In genomic region chr4:155283585-155283984, GRCm38 (mm10) we compare ENCODE assay signal across 8 mouse cellular contexts. TPM values are rescaled to one million over a fixed set of nuclear protein-coding genes. Genes with fewer than 3 reads are reported as not detected.
A peak's percentile ranks its signal among the peaks of the same experiment; 100 is the strongest.
DNase-seq lines count a peak whose midpoint lies in the region; ATAC-seq and TF ChIP-seq lines count a peak whose summit lies in the region.
"Had no signal": no experiment of that assay in that cellular context is flagged by ENCODE, and none has a peak within 500 bp of the region (broad histone marks: within the 10 kb centered on the region; RNA-seq: fewer than 3 reads in every experiment).

No protein-coding gene starts in this region.

- H3K9me3 ChIP-seq in embryonic facial prominence, embryonic 11.5 days (replicated peaks; ENCODE audit: control insufficient read depth, low read length): no peaks in the 10 kb centered on the region
- no peaks in the 10 kb centered on the region for H3K9me3 ChIP-seq in forebrain, postnatal 0 days (ENCODE audit: low read length)
- no peaks in the 10 kb centered on the region for H3K9me3 ChIP-seq in midbrain, postnatal 0 days (ENCODE audit: low read length)

- H3K36me3 ChIP-seq in embryonic facial prominence, embryonic 11.5 days (replicated peaks; ENCODE audit: control insufficient read depth, insufficient read depth, low read depth, low read length): no peaks in the 10 kb centered on the region
- H3K36me3 ChIP-seq in forebrain, postnatal 0 days (ENCODE audit: insufficient read depth): peaks cover 6% of the 10 kb centered on the region
- H3K36me3 ChIP-seq in midbrain, postnatal 0 days (ENCODE audit: insufficient read depth, low read length): peaks cover 19% of the 10 kb centered on the region

- WGBS in embryonic facial prominence, embryonic 11.5 days: 34% methylated on average over 9 of the region's 9 CpGs
- 59% methylated on average over 9 of the region's 9 CpGs for WGBS in forebrain, postnatal 0 days
- WGBS in midbrain, postnatal 0 days: 62% methylated on average over 9 of the region's 9 CpGs

- peaks cover 4% of the 10 kb centered on the region; the same call in 1 of the 2 replicates for H3K4me1 ChIP-seq in embryonic facial prominence, embryonic 11.5 days (ENCODE audit: control insufficient read depth, insufficient read depth, low read length)
- H3K4me1 ChIP-seq in forebrain, postnatal 0 days (ENCODE audit: insufficient read depth): peaks cover 8% of the 10 kb centered on the region
- no peaks in the 10 kb centered on the region for H3K4me1 ChIP-seq in midbrain, postnatal 0 days (ENCODE audit: insufficient read depth, low read length)

- ATAC-seq in embryonic facial prominence, embryonic 11.5 days (replicated peaks; ENCODE audit: insufficient number of reproducible peaks, low FRiP score, low TSS enrichment, low read depth): no peak
- ATAC-seq in forebrain, postnatal 0 days: peak; percentile 30; the same call in 1 of the 2 replicates
- no peak for ATAC-seq in midbrain, postnatal 0 days (ENCODE audit: low FRiP score)

- no peaks in the 10 kb centered on the region for H3K27me3 ChIP-seq in embryonic facial prominence, embryonic 11.5 days (ENCODE audit: control insufficient read depth, insufficient read depth, low read length)
- no peaks in the 10 kb centered on the region for H3K27me3 ChIP-seq in forebrain, postnatal 0 days (ENCODE audit: insufficient read depth, low read length)
- no peaks in the 10 kb centered on the region for H3K27me3 ChIP-seq in midbrain, postnatal 0 days (ENCODE audit: insufficient read depth, low read length)

- peak overlapping the region; percentile 32 for H3K4me2 ChIP-seq in embryonic facial prominence, embryonic 11.5 days (ENCODE audit: low read depth, low read length)
- no peak overlapping the region for H3K4me2 ChIP-seq in forebrain, postnatal 0 days (ENCODE audit: low read depth)
- H3K4me2 ChIP-seq in midbrain, postnatal 0 days (ENCODE audit: low read depth, low read length, poor library complexity, severe bottlenecking): no peak overlapping the region

- peak overlapping the region; percentile 28; the same call in 1 of the 2 replicates for H3K9ac ChIP-seq in embryonic facial prominence, embryonic 11.5 days (replicated peaks; ENCODE audit: low read length)
- no peak overlapping the region for H3K9ac ChIP-seq in forebrain, postnatal 0 days
- no peak overlapping the region for H3K9ac ChIP-seq in midbrain, postnatal 0 days (replicated peaks; ENCODE audit: low read length, poor library complexity, severe bottlenecking)
- H3K9ac ChIP-seq: liver, embryonic 14.5 days had no signal

- 0 out of 2 replicates have a peak overlapping the region, but pooled peaks have one; percentile 15 for H3K4me3 ChIP-seq in embryonic facial prominence, embryonic 11.5 days (ENCODE audit: low read depth, low read length)
- H3K4me3 ChIP-seq in forebrain, postnatal 0 days (ENCODE audit: low read depth, low read length): no peak overlapping the region
- H3K4me3 ChIP-seq in midbrain, postnatal 0 days (ENCODE audit: low read depth, low read length): no peak overlapping the region

- peak overlapping the region; percentile 97 for H3K27ac ChIP-seq in embryonic facial prominence, embryonic 11.5 days (replicated peaks; ENCODE audit: low read depth, low read length)
- peak overlapping the region; percentile 71 for H3K27ac ChIP-seq in forebrain, postnatal 0 days (ENCODE audit: low read depth, low read length)
- H3K27ac ChIP-seq in midbrain, postnatal 0 days (ENCODE audit: low read depth, low read length): 0 out of 2 replicates have a peak overlapping the region, but pooled peaks have one; percentile 32
- H3K27ac ChIP-seq: liver, embryonic 14.5 days had no signal

- TF ChIP-seq CTCF in forebrain, postnatal 0 days (IDR thresholded peaks at IDR 0.05; ENCODE audit: low read depth): no peak
- no peak for TF ChIP-seq CTCF in midbrain, postnatal 0 days (IDR thresholded peaks at IDR 0.05)

- peak; percentile 37 for DNase-seq in kidney, postnatal 10 days
- no peak for DNase-seq in kidney, adult 11 months
- DNase-seq in embryonic facial prominence, embryonic 11.5 days (ENCODE audit: low spot score): peak; percentile 60
- no peak for DNase-seq in forebrain, postnatal 0 days
- DNase-seq in midbrain, postnatal 0 days (ENCODE audit: low spot score): peak; percentile 43
- DNase-seq in right cerebral cortex, postnatal 4 days: no peak
- no peak for DNase-seq in adrenal gland, postnatal 36 days

RNA-seq across cellular contexts. Expression of gene Faap20, which starts 34.0 kb away (rescaled TPM):
- polyA plus RNA-seq in embryonic facial prominence, embryonic 11.5 days (2014; fragmentation: Nextera tagmentation; extraction: Ambion mirVana): 87.8 and 93.4 TPM in 2 replicates
- total RNA-seq in forebrain, postnatal 0 days (2014; rRNA removed): 48.7 and 51.8 TPM in 2 replicates
- polyA plus RNA-seq in forebrain, postnatal 0 days (2015; fragmentation: Nextera tagmentation; extraction: Ambion mirVana): 59.9 and 60.7 TPM in 2 replicates
- total RNA-seq in midbrain, postnatal 0 days (2014; rRNA removed): 39.5 and 48.7 TPM in 2 replicates
- 56.6 and 57.1 TPM in 2 replicates for polyA plus RNA-seq in midbrain, postnatal 0 days (2015; fragmentation: Nextera tagmentation; extraction: Ambion mirVana)
- 10 to 100 TPM; 49.6 to 51.8 TPM for total RNA-seq in adrenal gland, postnatal 36 days (2021)

Comparison
In these comparisons a context has a peak if more than half of its experiments do, and no peak if none do; other contexts are left out.
1. DNase-seq: peak in kidney, postnatal 10 days (single experiment), embryonic facial prominence, embryonic 11.5 days (single experiment) and midbrain, postnatal 0 days (single experiment); none in kidney, adult 11 months (single experiment), forebrain, postnatal 0 days (single experiment), right cerebral cortex, postnatal 4 days (single experiment) and adrenal gland, postnatal 36 days (0 of 2).
2. H3K27ac ChIP-seq: peak in every context shown above with its lines; median percentile 97 in embryonic facial prominence, embryonic 11.5 days; 71 in forebrain, postnatal 0 days; 32 in midbrain, postnatal 0 days.